Mouse (Mus musculus): ENCODE measurements at regions not wholly inside any gene's neighbourhood (a gene's known extent, or its start where the extent isn't known, plus 50 kb on each side); places are given as distances from the start of the nearest gene placed in this dataset.

GRCm38 (mm10) chr15:36380461-36381227 lies 626.9 kb downstream of the Zfp706 start:
- no peak for DNase-seq (ENCODE audit: low spot score in 2 of 2)

- DNase-seq (ENCODE audit: low spot score in 2 of 2), result no peak
These were observed 628.9 kb downstream of the Zfp706 start for GRCm38 (mm10) chr15:36378640-36379039.

- DNase-seq (ENCODE audit: low spot score in 2 of 2), result no peak
These were observed 631.0 kb downstream of the Zfp706 start for GRCm38 (mm10) chr15:36376551-36376950.

- no peak for DNase-seq (ENCODE audit: low spot score in 2 of 2)
These were observed 632.1 kb downstream of the Zfp706 start for GRCm38 (mm10) chr15:36375549-36375885.

- peak in 1 of 2 experiments; percentile 15 for DNase-seq (ENCODE audit: low spot score in 2 of 2)
These were observed 632.6 kb downstream of the Zfp706 start for GRCm38 (mm10) chr15:36374732-36375548.

- no peak for DNase-seq (ENCODE audit: low spot score in 2 of 2)
These were observed 633.5 kb downstream of the Zfp706 start for GRCm38 (mm10) chr15:36373900-36374611.

- no peak for DNase-seq (ENCODE audit: low spot score in 2 of 2)
These were observed 634.1 kb downstream of the Zfp706 start for GRCm38 (mm10) chr15:36373481-36373880.

GRCm38 (mm10) chr15:36371382-36371781 lies 636.2 kb downstream of the Zfp706 start:
- no peak for DNase-seq (ENCODE audit: low spot score in 2 of 2)

- DNase-seq (ENCODE audit: low spot score in 2 of 2), result no peak
These were observed 636.7 kb downstream of the Zfp706 start for GRCm38 (mm10) chr15:36370906-36371305.

GRCm38 (mm10) chr15:36367296-36367695 lies 640.3 kb downstream of the Zfp706 start:
- no peak for DNase-seq (ENCODE audit: low spot score in 2 of 2)

- no peak for DNase-seq (ENCODE audit: low spot score in 2 of 2)
These were observed 642.8 kb downstream of the Zfp706 start for GRCm38 (mm10) chr15:36364757-36365156.

GRCm38 (mm10) chr15:36364062-36364461 lies 643.5 kb downstream of the Zfp706 start:
- DNase-seq (ENCODE audit: low spot score in 2 of 2), result peak; percentile 17 to 25

- no peak for DNase-seq (ENCODE audit: low spot score in 2 of 2)
These were observed 644.5 kb downstream of the Zfp706 start for GRCm38 (mm10) chr15:36362911-36363565.

- DNase-seq (ENCODE audit: low spot score in 2 of 2), result no peak
These were observed 645.9 kb downstream of the Zfp706 start for GRCm38 (mm10) chr15:36361522-36362148.

- no peak for DNase-seq (ENCODE audit: low spot score in 2 of 2)
These were observed 646.7 kb downstream of the Zfp706 start for GRCm38 (mm10) chr15:36360694-36361521.

- no peak for DNase-seq (ENCODE audit: low spot score in 2 of 2)
These were observed 651.7 kb downstream of the Zfp706 start for GRCm38 (mm10) chr15:36355851-36356250.

- no peak for DNase-seq (ENCODE audit: low spot score in 2 of 2)
These were observed 653.0 kb downstream of the Zfp706 start for GRCm38 (mm10) chr15:36354545-36354944.

GRCm38 (mm10) chr15:36353793-36354192 lies 653.8 kb downstream of the Zfp706 start:
- no peak for DNase-seq (ENCODE audit: low spot score in 2 of 2)

- DNase-seq (ENCODE audit: low spot score in 2 of 2), result no peak
These were observed 654.6 kb downstream of the Zfp706 start for GRCm38 (mm10) chr15:36352929-36353328.

- DNase-seq (ENCODE audit: low spot score in 2 of 2), result no peak
These were observed 655.9 kb downstream of the Zfp706 start for GRCm38 (mm10) chr15:36351693-36352092.

All from natural killer cell, adult 2 months (primary cell).